Mouse (Mus musculus) MEL (cell line): ENCODE data around the gene Gm3435. TPM values are rescaled to one million over a fixed set of nuclear protein-coding genes. Genes with fewer than 3 reads are reported as not detected.

Experiments used
- DNase-seq: peaks from one replicate; pipeline ENCODE4 v3.0.0; 2011; ENCODE audit warnings: low read depth, low spot score
- H3K27ac ChIP-seq: 2 replicates; pipeline ENCODE4 v1.5.1; 2012; ENCODE audit warnings: low read depth, mild to moderate bottlenecking, control low read depth, low read length, moderate library complexity; ENCODE audit not compliant: control insufficient read depth
- H3K27me3 ChIP-seq, 2 experiments: fragments of 150-350 bp in 1 of 2; sonication (generic) in 1 of 2; 2 replicates each; pipeline ENCODE4 v1.6.1; 2012; ENCODE audit warnings: low read length in 2 of 2, mild to moderate bottlenecking in 2 of 2, improper control_type of control experiment in 1 of 2, moderate library complexity in 1 of 2; ENCODE audit not compliant: insufficient read depth in 2 of 2, control insufficient read depth in 1 of 2
- H3K36me3 ChIP-seq, 2 experiments: 2 replicates each; pipeline ENCODE4 v1.6.1; 2012 to 2014; ENCODE audit warnings: low read length in 2 of 2, improper control_type of control experiment in 1 of 2, inconsistent platforms in 1 of 2, mild to moderate bottlenecking in 1 of 2; ENCODE audit not compliant: insufficient read depth in 2 of 2, control insufficient read depth in 1 of 2
- H3K4me1 ChIP-seq, 2 experiments: fragments of 150-350 bp in 1 of 2; sonication (generic) in 1 of 2; 2 replicates each; pipeline ENCODE4 v1.6.1; 2012; ENCODE audit warnings: low read length in 2 of 2, improper control_type of control experiment in 1 of 2, mild to moderate bottlenecking in 1 of 2; ENCODE audit not compliant: insufficient read depth in 2 of 2, control insufficient read depth in 1 of 2
- H3K4me3 ChIP-seq, 2 experiments: fragments of 150-350 bp in 1 of 2; sonication (generic) in 1 of 2; 2 replicates each; pipeline ENCODE4 v1.5.1; 2012; ENCODE audit warnings: low read depth in 2 of 2, low read length in 2 of 2, mild to moderate bottlenecking in 2 of 2, moderate library complexity in 2 of 2, control low read depth in 1 of 2, improper control_type of control experiment in 1 of 2; ENCODE audit not compliant: control insufficient read depth in 1 of 2, insufficient read depth in 1 of 2
- H3K79me2 ChIP-seq: 2 replicates; pipeline ENCODE4 v1.6.1; 2012; ENCODE audit warnings: mild to moderate bottlenecking, low read length, moderate library complexity; ENCODE audit not compliant: control insufficient read depth, poor library complexity, insufficient read depth
- H3K9ac ChIP-seq: 2 replicates; pipeline ENCODE4 v1.6.1; 2012; ENCODE audit warnings: low read depth, mild to moderate bottlenecking, control low read depth, low read length, moderate library complexity; ENCODE audit not compliant: control insufficient read depth, poor library complexity, severe bottlenecking
- H3K9me3 ChIP-seq: fragments of 150-350 bp; sonication (generic); replicated peaks from 2 replicates; pipeline ENCODE4 v1.6.1; 2012; ENCODE audit warnings: mild to moderate bottlenecking, low read length, improper control_type of control experiment, moderate library complexity; ENCODE audit not compliant: insufficient read depth
- CTCF ChIP-seq, 3 experiments: IDR thresholded peaks in 2 of 3; conservative IDR thresholded peaks in 1 of 3; 2 replicates each; pipeline ENCODE4 v1.5.1; 2011 to 2012; ENCODE audit warnings: low read length in 3 of 3, low read depth in 2 of 3, mild to moderate bottlenecking in 2 of 3, improper control_type of control experiment in 1 of 3, inconsistent platforms in 1 of 3, mixed read lengths in 1 of 3, moderate library complexity in 1 of 3; ENCODE audit not compliant: control insufficient read depth in 1 of 3, insufficient read depth in 1 of 3, poor library complexity in 1 of 3, severe bottlenecking in 1 of 3
- E2F4 ChIP-seq: IDR thresholded peaks from 2 replicates; pipeline ENCODE4 v1.6.1; 2011; ENCODE audit warnings: low read depth, low read length, improper control_type of control experiment, borderline replicate concordance
- ELF1 ChIP-seq: IDR thresholded peaks from 2 replicates; pipeline ENCODE4 v1.6.1; 2014; ENCODE audit warnings: low read depth, mild to moderate bottlenecking, inconsistent platforms, low read length, improper control_type of control experiment, moderate library complexity
- GABPA ChIP-seq: IDR thresholded peaks from 2 replicates; pipeline ENCODE4 v1.6.1; 2012; ENCODE audit warnings: low read depth, mild to moderate bottlenecking, inconsistent platforms, low read length, improper control_type of control experiment, moderate library complexity
- GATA1 ChIP-seq: IDR thresholded peaks from 2 replicates; pipeline ENCODE4 v1.6.1; 2011; ENCODE audit warnings: low read depth, low read length, improper control_type of control experiment
- HCFC1 ChIP-seq: IDR thresholded peaks from 2 replicates; pipeline ENCODE4 v1.6.1; 2012; ENCODE audit warnings: low read depth, mild to moderate bottlenecking, inconsistent platforms, low read length, improper control_type of control experiment, moderate library complexity
- MAFK ChIP-seq: IDR thresholded peaks from 2 replicates; pipeline ENCODE4 v1.6.1; 2011; ENCODE audit warnings: low read depth, mild to moderate bottlenecking, low read length, improper control_type of control experiment, borderline replicate concordance
- MAZ ChIP-seq: IDR thresholded peaks from 2 replicates; pipeline ENCODE4 v1.6.1; 2012; ENCODE audit warnings: low read depth, mild to moderate bottlenecking, inconsistent platforms, low read length, improper control_type of control experiment
- MEF2A ChIP-seq: IDR thresholded peaks from 2 replicates; pipeline ENCODE4 v1.6.1; 2014; ENCODE audit warnings: low read depth, mild to moderate bottlenecking, inconsistent platforms, low read length, improper control_type of control experiment; ENCODE audit not compliant: poor library complexity, insufficient replicate concordance, severe bottlenecking; ENCODE audit errors: extremely low read depth
- MXI1 ChIP-seq: IDR thresholded peaks from 2 replicates; pipeline ENCODE4 v1.6.1; 2011; ENCODE audit warnings: mild to moderate bottlenecking, low read depth, low read length, improper control_type of control experiment
- MYC ChIP-seq: IDR thresholded peaks from 2 replicates; pipeline ENCODE4 v1.6.1; 2011; ENCODE audit warnings: low read depth, mild to moderate bottlenecking, low read length, improper control_type of control experiment, moderate library complexity
- NELFE ChIP-seq: IDR thresholded peaks from 2 replicates; pipeline ENCODE4 v1.6.1; 2011; ENCODE audit warnings: low read depth, low read length, improper control_type of control experiment
- RAD21 ChIP-seq: IDR thresholded peaks from 2 replicates; pipeline ENCODE4 v1.6.1; 2011; ENCODE audit warnings: mild to moderate bottlenecking, low read depth, low read length, improper control_type of control experiment
- RCOR1 ChIP-seq: IDR thresholded peaks from 2 replicates; pipeline ENCODE4 v1.6.1; 2012; ENCODE audit warnings: low read depth, mild to moderate bottlenecking, inconsistent platforms, low read length, improper control_type of control experiment
- SMC3 ChIP-seq: IDR thresholded peaks from 2 replicates; pipeline ENCODE4 v1.6.1; 2011; ENCODE audit warnings: low read depth, low read length, improper control_type of control experiment
- TAL1 ChIP-seq: IDR thresholded peaks from 2 replicates; pipeline ENCODE4 v1.6.1; 2012; ENCODE audit warnings: mild to moderate bottlenecking, inconsistent platforms, low read length, moderate library complexity, mixed read lengths
- TBP ChIP-seq: IDR thresholded peaks from 2 replicates; pipeline ENCODE4 v1.8.0; 2011; ENCODE audit warnings: low read depth, low read length, improper control_type of control experiment
- TCF12 ChIP-seq: IDR thresholded peaks from 2 replicates; pipeline ENCODE4 v1.6.1; 2014; ENCODE audit warnings: low read depth, mild to moderate bottlenecking, inconsistent platforms, low read length, improper control_type of control experiment, moderate library complexity
- ZC3H11A ChIP-seq: IDR thresholded peaks from 2 replicates; pipeline ENCODE4 v1.6.1; 2012; ENCODE audit warnings: low read depth, mild to moderate bottlenecking, inconsistent platforms, low read length, improper control_type of control experiment
- ZMIZ1 ChIP-seq: IDR thresholded peaks from 2 replicates; pipeline ENCODE4 v1.6.1; 2012; ENCODE audit warnings: low read depth, mild to moderate bottlenecking, inconsistent platforms, low read length, improper control_type of control experiment, moderate library complexity
- polyA plus RNA-seq, 2 experiments: library from polyadenylated mRNA; stranded (reverse) in 1 of 2; unstranded in 1 of 2; fragments of >175 nt in 1 of 2; fragments of >200 nt in 1 of 2; gene quantifications; 2 replicates each; pipeline versions ENCODE4 v1.2.1 to v1.2.4; 2012; ENCODE audit warnings: low replicate concordance in 2 of 2, low read depth in 1 of 2; ENCODE audit not compliant: insufficient read length in 2 of 2, insufficient read depth in 1 of 2, missing spikeins in 1 of 2
- total RNA-seq: library from RNA; depleted of rRNA; stranded (reverse); fragments of 300-350 nt; gene quantifications from 2 replicates; pipeline ENCODE4 v1.2.3, GENCODE M21; 2012

Gm3435 gene
- total and polyA plus RNA-seq, 3 experiments = 1.1 to 3.6 TPM; not detected in 1

DNA sequence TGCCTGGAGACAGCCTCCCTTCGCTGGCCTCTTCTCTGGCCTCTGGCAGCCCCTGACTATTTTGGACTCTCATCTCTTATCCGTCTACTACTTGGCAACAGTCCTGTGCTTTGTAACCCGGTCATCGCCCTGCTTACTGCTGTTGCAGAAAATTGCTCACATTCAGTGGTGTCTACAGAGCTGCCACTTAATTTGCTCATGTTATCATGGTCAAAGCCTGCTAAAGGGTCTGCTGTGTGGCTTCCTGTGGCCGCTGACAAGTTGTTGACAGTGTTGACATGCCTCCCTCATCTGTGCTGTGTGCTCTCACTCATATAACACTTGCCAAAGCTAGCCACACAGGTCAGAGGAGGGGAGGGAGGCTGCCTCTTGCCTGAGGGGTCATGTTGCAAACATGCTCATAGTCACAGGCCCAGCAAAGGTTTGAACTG, 48.2 kb downstream of the Gm3435 start:
- Histone ChIP-seq H3K36me3 (peaks cover 0 to 4% of the 10 kb centered on the region in 2 experiments; a peak in 2 of 4 replicates), H3K4me3 (no peak overlapping the region)

DNA sequence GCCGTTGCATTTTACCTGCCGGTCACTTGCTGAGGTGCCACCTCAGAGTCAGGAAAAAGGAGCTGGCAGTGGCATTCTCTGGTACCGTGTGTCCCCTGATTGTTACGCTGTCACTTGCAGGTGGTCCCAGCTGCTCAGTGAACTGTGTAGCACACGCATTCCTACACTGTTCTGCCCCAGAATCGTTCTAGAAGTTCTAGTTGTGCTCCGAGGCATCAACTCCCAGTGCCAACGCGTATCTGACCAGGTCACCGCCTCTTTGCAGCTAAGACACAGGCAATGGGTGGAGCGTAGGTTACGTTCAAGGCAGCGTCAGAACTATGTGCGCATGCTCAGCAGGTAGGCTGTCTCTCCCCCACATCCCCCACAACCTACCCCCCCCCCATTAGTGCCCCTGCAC, 49.7 kb downstream of the Gm3435 start:
- Histone ChIP-seq H3K4me1 (no peaks in the 10 kb centered on the region), H3K27ac (no peak overlapping the region), H3K36me3 (peaks cover 0 to 5% of the 10 kb centered on the region in 2 experiments; a peak in 2 of 4 replicates), H3K9ac (no peak overlapping the region), H3K79me2 (no peaks in the 10 kb centered on the region), H3K27me3 (no peaks in the 10 kb centered on the region), H3K4me3 (no peak overlapping the region), H3K9me3 (no peaks in the 10 kb centered on the region)
- TF ChIP-seq GABPA = no peak
- no peak for TF ChIP-seq TCF12
- TF ChIP-seq TBP = no peak
- TF ChIP-seq ELF1 = no peak
- TF ChIP-seq ZC3H11A = no peak
- TF ChIP-seq SMC3 = no peak
- TF ChIP-seq E2F4 = no peak
- no peak for TF ChIP-seq MYC
- no peak for TF ChIP-seq MAZ
- TF ChIP-seq HCFC1 = no peak
- no peak for DNase-seq

More for the DNA sequence above, 48.2 kb downstream of the Gm3435 start:
- DNase-seq = no peak
- Histone ChIP-seq H3K9me3 (no peaks in the 10 kb centered on the region), H3K79me2 (no peaks in the 10 kb centered on the region), H3K9ac (no peak overlapping the region), H3K27me3 (no peaks in the 10 kb centered on the region), H3K27ac (no peak overlapping the region)
- TF ChIP-seq CTCF (IDR thresholded peaks at IDR 0.05 in 2 of 3, conservative IDR thresholded peaks at IDR 0.05 in 1 of 3; ENCODE audit: control insufficient read depth in 1 of 3, insufficient read depth in 1 of 3, low read depth in 2 of 3, low read length in 3 of 3, poor library complexity in 1 of 3, severe bottlenecking in 1 of 3) = no peak
- no peak for TF ChIP-seq RAD21
- TF ChIP-seq TCF12 = no peak
- TF ChIP-seq TBP = no peak
- no peak for TF ChIP-seq MXI1
- no peak for TF ChIP-seq E2F4
- TF ChIP-seq TAL1 = no peak
- no peak for TF ChIP-seq NELFE
- no peak for TF ChIP-seq MAFK
- no peak for TF ChIP-seq GABPA
- no peak for TF ChIP-seq RCOR1
- TF ChIP-seq HCFC1 = no peak
- TF ChIP-seq GATA1 = no peak
- no peak for TF ChIP-seq MEF2A
- TF ChIP-seq ZMIZ1 = no peak
- TF ChIP-seq, all 39 proteins: peak for 0
- no peaks in the 10 kb centered on the region for H3K4me1 ChIP-seq
